Mouse (Mus musculus): ENCODE results near the gene Pole2. TPM values are rescaled to one million over a fixed set of nuclear protein-coding genes. Genes with fewer than 3 reads are reported as not detected.

The Pole2 gene
- polyA plus RNA-seq, 1 experiment: not detected

DNA sequence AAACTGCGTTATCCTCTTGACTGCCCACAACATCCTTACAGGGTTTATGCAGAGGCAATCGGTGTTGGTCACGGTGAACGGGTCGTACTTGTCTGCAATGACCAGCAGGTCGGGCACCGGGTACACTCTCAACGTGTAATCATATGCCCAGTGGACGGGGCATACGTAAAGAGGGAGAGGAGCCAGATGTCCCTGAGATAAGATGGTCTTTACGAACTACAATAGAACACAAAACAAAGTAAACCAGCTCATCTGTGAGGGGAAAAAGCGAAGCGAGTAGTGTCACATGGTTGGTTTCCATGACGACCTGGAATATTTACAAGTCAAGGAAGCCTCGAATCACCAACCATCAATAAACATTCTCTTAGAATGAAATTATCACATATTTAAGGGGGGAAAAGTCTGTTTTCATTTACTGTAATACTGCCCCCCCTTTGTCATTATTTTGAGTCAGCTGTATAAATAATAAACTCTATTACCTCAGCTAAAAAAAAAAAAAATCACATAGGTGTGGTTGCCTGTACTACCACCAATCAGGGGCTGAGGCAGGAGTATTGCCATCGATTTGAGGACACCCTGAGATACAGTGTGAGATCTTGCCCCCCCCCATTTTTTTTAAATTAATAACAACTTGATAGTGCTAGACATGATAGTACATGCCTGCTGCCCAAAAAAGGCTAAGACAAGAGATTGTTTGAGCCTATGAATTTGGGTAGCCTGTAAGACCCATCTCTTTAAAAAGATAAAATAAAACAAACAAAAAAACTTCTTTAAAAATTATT is 23.8 kb downstream of the Pole2 start, which contains the start of gene Gm49384:
Gene Gm49384 (minus strand): TSS at position 216 of the 782 bp plus-strand sequence.
- no peak within 1 kb of the TSS for H3K4me3 ChIP-seq (ENCODE audit: insufficient read depth, low read depth, low read length)
- WGBS: 63% methylated on average over 16 of the region's 16 CpGs
- no peak within 1 kb of the TSS for H3K27ac ChIP-seq (ENCODE audit: insufficient read depth, low read depth, low read length)
- TF ChIP-seq CTCF (IDR thresholded peaks at IDR 0.05; ENCODE audit: insufficient read depth, low read depth, low read length) (no peak), POLR2A (IDR thresholded peaks at IDR 0.05; ENCODE audit: insufficient read depth, low read depth, low read length) (no peak)
- peaks cover 2% of the 10 kb centered on the region; the same call in 1 of the 2 replicates for H3K4me1 ChIP-seq (ENCODE audit: control insufficient read depth, insufficient read depth, low read length)

- no peak overlapping the region for H3K4me3 ChIP-seq (ENCODE audit: insufficient read depth, low read depth, low read length)
- TF ChIP-seq POLR2A (IDR thresholded peaks at IDR 0.05; ENCODE audit: insufficient read depth, low read depth, low read length) (no peak), CTCF (IDR thresholded peaks at IDR 0.05; ENCODE audit: insufficient read depth, low read depth, low read length) (no peak)
- H3K27ac ChIP-seq (ENCODE audit: insufficient read depth, low read depth, low read length): no peak overlapping the region
- H3K4me1 ChIP-seq (ENCODE audit: control insufficient read depth, insufficient read depth, low read length): peaks cover 7% of the 10 kb centered on the region; the same call in 1 of the 2 replicates
These were observed 29.0 kb downstream of the Pole2 start for GRCm38 (mm10) chr12:69198985-69199384.

DNA sequence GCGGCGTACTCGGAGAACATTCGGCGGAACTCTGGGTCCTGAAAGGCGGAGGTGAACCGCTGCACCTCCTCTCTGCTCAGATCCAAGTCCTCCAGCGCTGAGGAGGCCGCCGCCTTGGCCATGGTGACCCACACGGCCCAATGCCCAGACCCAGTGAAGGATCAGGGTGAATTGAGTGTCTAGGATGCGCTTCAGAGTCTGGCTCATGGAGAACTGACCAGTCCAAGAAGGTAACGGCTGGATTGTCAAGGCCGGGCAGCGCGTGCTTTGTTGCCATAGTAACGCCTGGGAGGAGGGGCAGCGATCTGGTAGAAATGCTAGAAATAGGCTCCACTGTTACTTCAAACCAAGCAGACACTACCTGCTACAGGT is 29.8 kb downstream of the Pole2 start, which contains the start of gene Dnaaf2:
Gene Dnaaf2 (minus strand): TSS at position 266 of the 372 bp plus-strand sequence.
- TF ChIP-seq POLR2A (IDR thresholded peaks at IDR 0.05; ENCODE audit: insufficient read depth, low read depth, low read length) (no peak), CTCF (IDR thresholded peaks at IDR 0.05; ENCODE audit: insufficient read depth, low read depth, low read length) (no peak)
- peaks cover 5% of the 10 kb centered on the region; the same call in 1 of the 2 replicates for H3K4me1 ChIP-seq (ENCODE audit: control insufficient read depth, insufficient read depth, low read length)
- peak within 1 kb of the TSS; percentile 89 for H3K27ac ChIP-seq (ENCODE audit: insufficient read depth, low read depth, low read length)
- under 1% methylated on average over 18 of the region's 18 CpGs for WGBS
- peak within 1 kb of the TSS; percentile 67 for H3K4me3 ChIP-seq (ENCODE audit: insufficient read depth, low read depth, low read length)

DNA sequence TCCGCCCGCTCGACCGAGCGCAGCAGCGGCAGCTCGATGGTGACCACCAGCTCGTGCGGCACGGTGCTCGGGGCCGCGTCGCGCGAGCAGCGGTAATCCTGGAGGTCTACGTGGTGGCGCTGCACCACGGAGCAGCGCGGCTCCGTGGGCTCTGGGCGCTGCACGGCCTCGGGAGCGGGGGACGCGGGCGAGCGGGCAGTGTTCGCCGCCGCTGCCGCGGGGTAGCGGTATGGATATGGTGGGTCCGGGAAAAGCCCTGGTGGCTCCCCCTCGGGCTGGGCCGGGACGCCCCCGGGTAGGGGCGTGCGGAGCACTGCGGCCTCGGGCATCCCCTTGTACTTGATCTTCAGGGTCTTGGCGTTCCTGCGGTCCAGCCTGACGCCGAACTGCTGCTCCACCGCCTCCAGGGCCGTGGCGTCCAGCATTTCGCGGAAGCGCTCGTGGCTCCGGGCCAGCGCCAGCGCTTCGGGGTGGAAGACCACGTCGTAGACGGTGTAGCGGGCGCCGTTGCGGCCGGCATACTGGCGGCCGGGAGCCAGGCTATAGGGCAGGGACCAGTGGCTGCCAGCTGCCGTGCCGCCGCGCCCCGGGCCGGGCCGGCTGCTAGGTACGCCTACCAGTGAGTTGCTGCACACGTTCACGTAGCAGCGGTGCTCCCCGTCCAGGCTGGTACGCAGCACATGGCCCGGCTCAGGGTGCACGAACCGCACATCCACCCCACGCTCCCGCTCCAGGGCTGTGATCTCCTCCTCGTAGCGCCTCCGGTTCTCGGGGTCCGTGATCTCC is 30.4 kb downstream of the Pole2 start:
- TF ChIP-seq POLR2A (IDR thresholded peaks at IDR 0.05; ENCODE audit: insufficient read depth, low read depth, low read length) (no peak; the same call in 1 of the 2 replicates), CTCF (IDR thresholded peaks at IDR 0.05; ENCODE audit: insufficient read depth, low read depth, low read length) (no peak)
- peak overlapping the region; percentile 89 for H3K27ac ChIP-seq (ENCODE audit: insufficient read depth, low read depth, low read length)
- WGBS: under 1% methylated on average over 94 of the region's 94 CpGs
- peaks cover 5% of the 10 kb centered on the region; the same call in 1 of the 2 replicates for H3K4me1 ChIP-seq (ENCODE audit: control insufficient read depth, insufficient read depth, low read length)
- H3K4me3 ChIP-seq (ENCODE audit: insufficient read depth, low read depth, low read length): peak overlapping the region; percentile 67

DNA sequence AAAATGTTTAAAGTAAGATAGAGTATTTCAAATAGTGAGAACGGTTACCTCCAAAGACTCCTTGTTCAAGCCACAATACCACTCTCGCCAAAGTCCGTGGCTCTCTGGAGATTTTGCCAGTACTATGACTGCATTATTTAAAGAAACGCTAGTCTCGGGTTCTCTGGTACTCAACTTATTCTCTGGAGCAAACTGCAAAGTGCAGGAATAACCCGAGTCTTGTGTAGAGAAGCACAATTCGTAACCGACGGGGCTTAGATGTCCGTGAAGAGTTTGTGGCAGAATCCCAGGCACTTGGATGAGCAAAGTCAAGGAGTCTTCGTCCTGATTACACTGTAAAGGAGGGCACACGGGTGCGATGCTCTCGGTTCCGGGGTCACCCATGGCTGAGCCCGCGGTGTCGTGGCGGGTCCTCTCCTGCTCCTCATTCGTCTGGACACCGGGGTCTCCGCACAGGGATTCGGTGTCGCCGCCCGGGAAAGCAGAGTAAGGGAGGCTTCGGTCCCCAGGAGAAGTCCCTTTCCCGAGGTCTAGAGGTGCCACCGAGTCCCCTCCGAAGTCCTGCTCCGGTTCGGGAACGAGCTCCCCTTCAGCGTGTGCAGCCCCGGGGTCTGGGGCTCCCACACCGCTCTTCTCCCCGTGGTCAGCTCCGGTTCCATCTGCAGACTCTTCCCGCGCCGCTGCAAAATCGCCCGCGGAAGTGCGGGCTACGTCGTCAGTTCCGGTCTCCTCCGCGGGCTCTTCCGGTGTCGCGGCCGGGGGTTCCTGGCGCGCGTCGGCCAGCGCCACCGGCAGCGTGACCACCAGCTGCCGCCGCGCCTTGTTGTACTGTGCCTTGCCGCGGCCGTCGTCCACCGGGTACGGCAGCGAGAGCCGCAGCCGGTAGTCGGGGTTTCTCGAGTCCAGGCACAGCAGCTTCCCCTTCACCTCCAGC is 31.3 kb downstream of the Pole2 start, which contains the start of gene Gm49383:
Gene Gm49383 (minus strand): TSS at position 661 of the 934 bp plus-strand sequence.
- peak within 1 kb of the TSS; percentile 67 for H3K4me3 ChIP-seq (ENCODE audit: insufficient read depth, low read depth, low read length)
- peak; percentile 96 for TF ChIP-seq POLR2A (IDR thresholded peaks at IDR 0.05; ENCODE audit: insufficient read depth, low read depth, low read length)
- TF ChIP-seq CTCF (IDR thresholded peaks at IDR 0.05; ENCODE audit: insufficient read depth, low read depth, low read length): no peak
- under 1% methylated on average over 75 of the region's 75 CpGs for WGBS
- H3K4me1 ChIP-seq (ENCODE audit: control insufficient read depth, insufficient read depth, low read length): peaks cover 5% of the 10 kb centered on the region; the same call in 1 of the 2 replicates
- peak within 1 kb of the TSS; percentile 89 for H3K27ac ChIP-seq (ENCODE audit: insufficient read depth, low read depth, low read length)

- 98% methylated on average over 2 of the region's 2 CpGs for WGBS
- Histone ChIP-seq H3K4me1 (ENCODE audit: control insufficient read depth, insufficient read depth, low read length) (no peaks in the 10 kb centered on the region), H3K4me3 (ENCODE audit: insufficient read depth, low read depth, low read length) (no peak overlapping the region), H3K27ac (ENCODE audit: insufficient read depth, low read depth, low read length) (no peak overlapping the region)
- TF ChIP-seq CTCF (IDR thresholded peaks at IDR 0.05; ENCODE audit: insufficient read depth, low read depth, low read length) (no peak), POLR2A (IDR thresholded peaks at IDR 0.05; ENCODE audit: insufficient read depth, low read depth, low read length) (no peak)
These were observed 35.4 kb downstream of the Pole2 start for GRCm38 (mm10) chr12:69192637-69193036.

GRCm38 (mm10) chr12:69191396-69191795 is 36.6 kb downstream of the Pole2 start:
- H3K27ac ChIP-seq (ENCODE audit: insufficient read depth, low read depth, low read length): no peak overlapping the region
- no peak overlapping the region for H3K4me3 ChIP-seq (ENCODE audit: insufficient read depth, low read depth, low read length)
- no peak for TF ChIP-seq CTCF (IDR thresholded peaks at IDR 0.05; ENCODE audit: insufficient read depth, low read depth, low read length)
- TF ChIP-seq POLR2A (IDR thresholded peaks at IDR 0.05; ENCODE audit: insufficient read depth, low read depth, low read length): no peak
- WGBS: 90% methylated on average over 5 of the region's 5 CpGs
- H3K4me1 ChIP-seq (ENCODE audit: control insufficient read depth, insufficient read depth, low read length): no peaks in the 10 kb centered on the region

GRCm38 (mm10) chr12:69190522-69190921 is 37.5 kb downstream of the Pole2 start:
- no peak for TF ChIP-seq CTCF (IDR thresholded peaks at IDR 0.05; ENCODE audit: insufficient read depth, low read depth, low read length)
- TF ChIP-seq POLR2A (IDR thresholded peaks at IDR 0.05; ENCODE audit: insufficient read depth, low read depth, low read length): no peak
- no peaks in the 10 kb centered on the region for H3K4me1 ChIP-seq (ENCODE audit: control insufficient read depth, insufficient read depth, low read length)
- H3K4me3 ChIP-seq (ENCODE audit: insufficient read depth, low read depth, low read length): no peak overlapping the region
- no peak overlapping the region for H3K27ac ChIP-seq (ENCODE audit: insufficient read depth, low read depth, low read length)
- WGBS: 94% methylated on average over 1 of the region's 1 CpGs

Data from olfactory bulb, adult 2 months (tissue).